Mouse (Mus musculus): Measurements from ENCODE around the gene AU021092.

DNA sequence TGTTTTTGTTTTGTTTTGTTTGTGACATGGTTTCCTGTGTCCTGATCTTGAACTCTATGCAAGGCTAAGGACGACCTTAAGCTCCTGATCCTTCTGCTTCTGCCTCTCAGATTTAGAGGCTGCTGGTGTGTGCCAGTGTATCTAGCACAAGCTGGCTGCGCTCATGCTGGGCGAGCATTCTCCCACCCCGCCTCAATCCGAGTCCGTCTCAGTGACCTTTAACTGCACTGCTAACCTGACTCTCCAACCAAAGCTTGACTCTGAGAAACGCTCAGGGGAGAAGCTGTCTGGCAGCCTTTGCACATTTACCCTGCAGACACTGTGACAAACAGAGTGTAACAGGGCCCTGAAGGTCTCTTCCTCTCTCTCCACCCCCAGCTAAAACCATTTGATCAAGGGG is 36.4 kb downstream of the AU021092 start:
- TF ChIP-seq CTCF (IDR thresholded peaks at IDR 0.05; ENCODE audit: borderline replicate concordance, insufficient read depth, low read depth, low read length) (no peak), POLR2A (IDR thresholded peaks at IDR 0.05; ENCODE audit: borderline replicate concordance, insufficient read depth, low read length) (no peak)

Measured in cerebellum, adult 2 months (tissue).